Mouse (Mus musculus): ENCODE data around the gene Crx. TPM values are rescaled to one million over a fixed set of nuclear protein-coding genes. Genes with fewer than 3 reads are reported as not detected.
"Not testable (repeated sequence)": the region's sequence is repeated elsewhere in the genome, so short reads cannot be mapped to it uniquely, and the experiment has no call there.

The Crx gene
- polyA plus RNA-seq, 1 experiment from 2014 or later: not detected

DNA sequence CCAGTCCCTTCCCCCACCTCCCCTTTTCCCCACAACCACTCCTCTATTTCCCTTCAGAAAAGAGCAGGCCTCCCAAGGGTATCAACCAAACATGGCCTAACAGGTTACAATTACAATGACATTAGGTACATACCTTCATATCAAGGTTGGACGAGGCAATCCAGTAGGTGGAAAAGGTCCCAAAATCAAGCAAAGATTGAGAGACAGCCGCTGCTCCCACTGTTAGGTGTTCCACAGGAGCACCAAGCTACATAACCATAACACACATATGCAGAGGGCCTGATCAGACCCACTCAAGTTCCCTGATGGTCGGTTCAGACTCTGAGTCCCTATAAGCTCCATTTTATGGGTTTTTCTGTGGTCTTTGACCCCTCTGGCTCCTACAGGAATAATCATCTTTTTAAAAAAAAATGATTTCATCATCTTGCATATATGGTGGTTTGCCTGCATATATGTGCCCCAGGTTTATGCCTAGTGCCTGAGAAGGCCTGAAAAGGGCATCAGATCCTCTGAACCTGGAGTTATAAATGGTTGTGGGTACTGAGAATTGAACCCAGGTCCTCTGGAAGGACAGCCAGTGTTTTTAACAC lies 36.5 kb upstream of the Crx start:
- Histone ChIP-seq H3K4me2 (ENCODE audit: low read length) (no peak overlapping the region), H3K9me3 (ENCODE audit: control insufficient read depth, low read length) (no peaks in the 10 kb centered on the region), H3K36me3 (ENCODE audit: control insufficient read depth, insufficient read depth, low read length) (peaks cover 45% of the 10 kb centered on the region), H3K4me1 (ENCODE audit: control insufficient read depth in 2 of 2, insufficient read depth in 2 of 2, low read length in 2 of 2) (peaks cover 10 to 18% of the 10 kb centered on the region in 2 experiments), H3K27ac (replicated peaks in 1 of 2; ENCODE audit: control insufficient read depth in 1 of 2, insufficient read depth in 1 of 2, low read depth in 2 of 2, low read length in 2 of 2) (no peak overlapping the region), H3K9ac (ENCODE audit: low read length) (no peak overlapping the region), H3K4me3 (ENCODE audit: control insufficient read depth in 1 of 2, insufficient read depth in 1 of 2, low read depth in 1 of 2, low read length in 2 of 2) (no peak overlapping the region), H3K27me3 (ENCODE audit: control insufficient read depth, insufficient read depth, low read length) (no peaks in the 10 kb centered on the region)
- ATAC-seq (ENCODE audit: insufficient number of reproducible peaks, insufficient read depth, low FRiP score, low read depth): no peak
- 79% methylated on average over 3 of the region's 3 CpGs for WGBS

DNA sequence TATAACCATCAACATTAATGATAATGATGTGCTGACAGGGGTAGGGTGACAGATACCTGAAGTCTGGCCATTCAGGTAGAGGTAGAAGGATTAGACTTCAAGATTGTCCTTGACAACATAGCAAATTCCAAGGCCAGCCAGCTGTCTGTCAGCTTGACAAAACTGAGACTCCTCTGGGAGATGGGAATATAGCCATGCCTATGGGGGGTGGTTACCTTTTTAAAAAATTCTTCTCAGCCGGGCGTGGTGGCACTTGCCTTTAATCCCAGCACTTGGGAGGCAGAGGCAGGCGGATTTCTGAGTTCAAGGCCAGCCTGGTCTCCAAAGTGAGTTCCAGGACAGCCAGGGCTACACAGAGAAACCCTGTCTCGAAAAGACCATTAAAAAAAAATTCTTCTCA lies 35.9 kb upstream of the Crx start:
- not testable (repeated sequence) for H3K9ac ChIP-seq (ENCODE audit: low read length); H3K4me3 ChIP-seq (ENCODE audit: control insufficient read depth in 1 of 2, insufficient read depth in 1 of 2, low read depth in 1 of 2, low read length in 2 of 2); H3K27ac ChIP-seq (replicated peaks in 1 of 2; ENCODE audit: control insufficient read depth in 1 of 2, insufficient read depth in 1 of 2, low read depth in 2 of 2, low read length in 2 of 2); H3K4me2 ChIP-seq (ENCODE audit: low read length); H3K27me3 ChIP-seq (ENCODE audit: control insufficient read depth, insufficient read depth, low read length); ATAC-seq (ENCODE audit: insufficient number of reproducible peaks, insufficient read depth, low FRiP score, low read depth); H3K9me3 ChIP-seq (ENCODE audit: control insufficient read depth, low read length)
- Histone ChIP-seq H3K36me3 (ENCODE audit: control insufficient read depth, insufficient read depth, low read length) (peaks cover 45% of the 10 kb centered on the region), H3K4me1 (ENCODE audit: control insufficient read depth in 2 of 2, insufficient read depth in 2 of 2, low read length in 2 of 2) (peaks cover 5 to 13% of the 10 kb centered on the region in 2 experiments)
- 94% methylated on average over 4 of the region's 4 CpGs for WGBS

DNA sequence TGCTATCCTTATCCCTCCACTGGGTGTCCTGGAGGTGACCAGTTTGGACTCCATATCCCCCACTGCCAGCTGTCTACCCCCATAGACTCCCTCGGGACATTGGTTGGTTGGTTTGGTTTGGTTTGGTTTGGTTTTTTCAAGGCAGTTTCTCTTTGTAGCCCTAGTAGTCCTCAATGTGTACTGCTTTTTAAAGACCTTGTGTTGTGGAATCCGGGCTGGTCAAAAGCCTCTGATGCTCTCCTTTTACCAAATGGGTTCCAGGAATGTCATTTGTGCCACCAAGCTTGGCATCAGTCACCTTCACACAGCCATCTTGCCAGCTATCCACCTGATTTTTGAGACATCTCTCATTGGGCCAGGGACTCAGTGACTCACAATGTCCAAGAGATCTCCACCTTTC lies 35.0 kb upstream of the Crx start:
- 87% methylated on average over 2 of the region's 2 CpGs for WGBS
- H3K9me3 ChIP-seq (ENCODE audit: control insufficient read depth, low read length): no peaks in the 10 kb centered on the region
- H3K4me1 ChIP-seq (ENCODE audit: control insufficient read depth in 2 of 2, insufficient read depth in 2 of 2, low read length in 2 of 2): peaks cover 0 to 4% of the 10 kb centered on the region in 2 experiments; a peak in 2 of 4 replicates
- no peak overlapping the region for H3K9ac ChIP-seq (ENCODE audit: low read length)
- no peak overlapping the region for H3K4me3 ChIP-seq (ENCODE audit: control insufficient read depth in 1 of 2, insufficient read depth in 1 of 2, low read depth in 1 of 2, low read length in 2 of 2)
- ATAC-seq (ENCODE audit: insufficient number of reproducible peaks, insufficient read depth, low FRiP score, low read depth): no peak
- no peak overlapping the region for H3K27ac ChIP-seq (replicated peaks in 1 of 2; ENCODE audit: control insufficient read depth in 1 of 2, insufficient read depth in 1 of 2, low read depth in 2 of 2, low read length in 2 of 2)
- H3K4me2 ChIP-seq (ENCODE audit: low read length): no peak overlapping the region
- H3K36me3 ChIP-seq (ENCODE audit: control insufficient read depth, insufficient read depth, low read length): peaks cover 36% of the 10 kb centered on the region
- H3K27me3 ChIP-seq (ENCODE audit: control insufficient read depth, insufficient read depth, low read length): no peaks in the 10 kb centered on the region

DNA sequence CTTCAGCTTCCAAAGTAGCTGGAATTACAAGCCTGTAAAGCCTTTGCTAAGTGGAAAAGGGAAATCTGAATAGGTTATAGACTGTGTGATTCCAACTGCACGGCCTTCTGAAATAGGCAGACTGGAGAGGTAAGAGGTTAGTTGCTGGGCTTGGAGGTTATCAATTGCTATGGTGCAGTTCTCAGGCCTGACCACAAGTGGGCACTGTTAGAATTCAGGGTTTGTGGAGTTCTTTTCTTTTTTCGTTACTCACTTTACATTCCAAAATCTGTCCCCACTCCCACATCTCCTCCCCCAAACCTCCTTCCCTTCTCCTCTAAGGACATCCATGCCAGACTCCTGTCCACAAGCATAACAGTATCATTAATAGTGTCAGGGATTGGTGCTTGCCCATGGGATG lies 34.5 kb upstream of the Crx start:
- no peak overlapping the region for H3K27ac ChIP-seq (replicated peaks in 1 of 2; ENCODE audit: control insufficient read depth in 1 of 2, insufficient read depth in 1 of 2, low read depth in 2 of 2, low read length in 2 of 2)
- WGBS: 31% methylated on average over 2 of the region's 2 CpGs

DNA sequence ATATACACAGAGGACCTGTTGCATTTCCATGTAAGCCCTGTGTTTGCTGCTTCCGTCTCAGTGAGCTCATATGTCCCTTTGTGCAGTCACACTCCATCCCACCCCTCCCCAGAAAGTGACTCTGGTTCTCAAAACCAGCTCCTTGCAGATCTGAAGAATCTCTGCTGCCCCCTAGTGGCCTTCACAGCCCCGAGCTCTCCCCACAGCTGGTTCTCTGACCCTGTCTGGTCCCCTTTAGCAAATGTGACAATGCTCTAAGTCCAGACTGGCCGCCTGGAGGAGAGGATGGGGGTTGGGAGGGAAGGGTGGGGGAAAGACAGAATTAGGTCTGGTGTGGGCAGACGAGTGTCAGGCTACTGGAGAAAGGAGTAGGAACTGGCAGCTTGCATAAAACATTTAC lies 32.4 kb upstream of the Crx start:
- 1% methylated on average over 4 of the region's 4 CpGs for WGBS
- H3K4me2 ChIP-seq (ENCODE audit: low read length): no peak overlapping the region

More for the DNA sequence above, 34.5 kb upstream of the Crx start:
- no peaks in the 10 kb centered on the region for H3K27me3 ChIP-seq (ENCODE audit: control insufficient read depth, insufficient read depth, low read length)
- no peaks in the 10 kb centered on the region for H3K9me3 ChIP-seq (ENCODE audit: control insufficient read depth, low read length)
- H3K36me3 ChIP-seq (ENCODE audit: control insufficient read depth, insufficient read depth, low read length): peaks cover 31% of the 10 kb centered on the region
- peaks cover 0 to 4% of the 10 kb centered on the region in 2 experiments; a peak in 1 of 4 replicates for H3K4me1 ChIP-seq (ENCODE audit: control insufficient read depth in 2 of 2, insufficient read depth in 2 of 2, low read length in 2 of 2)
- no peak overlapping the region for H3K9ac ChIP-seq (ENCODE audit: low read length)
- ATAC-seq (ENCODE audit: insufficient number of reproducible peaks, insufficient read depth, low FRiP score, low read depth): no peak
- no peak overlapping the region for H3K4me2 ChIP-seq (ENCODE audit: low read length)
- H3K4me3 ChIP-seq (ENCODE audit: control insufficient read depth in 1 of 2, insufficient read depth in 1 of 2, low read depth in 1 of 2, low read length in 2 of 2): no peak overlapping the region

DNA sequence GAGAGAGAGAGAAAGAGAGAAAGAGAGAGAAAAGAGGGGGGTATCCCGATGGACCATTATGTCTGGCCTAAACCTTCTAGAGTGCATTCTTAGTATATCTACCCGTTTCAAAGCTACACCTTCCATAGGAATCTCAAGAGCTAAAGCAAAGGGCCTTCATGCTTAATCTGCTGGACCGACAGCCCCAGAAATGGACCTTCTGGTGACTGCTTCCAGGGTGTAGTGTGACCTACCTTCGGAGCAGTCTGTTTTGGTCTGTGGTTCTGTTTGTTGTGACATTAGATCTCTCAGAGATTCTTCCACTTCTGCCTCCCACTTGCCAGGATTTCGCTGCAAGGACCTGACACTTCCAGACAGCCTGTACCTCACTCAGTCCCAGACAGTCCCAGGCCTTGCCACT lies 30.8 kb upstream of the Crx start:
- peaks cover 0 to 4% of the 10 kb centered on the region in 2 experiments; a peak in 1 of 4 replicates for H3K4me1 ChIP-seq (ENCODE audit: control insufficient read depth in 2 of 2, insufficient read depth in 2 of 2, low read length in 2 of 2)
- H3K27me3 ChIP-seq (ENCODE audit: control insufficient read depth, insufficient read depth, low read length): no peaks in the 10 kb centered on the region
- H3K9ac ChIP-seq (ENCODE audit: low read length): no peak overlapping the region
- no peak for ATAC-seq (ENCODE audit: insufficient number of reproducible peaks, insufficient read depth, low FRiP score, low read depth)
- H3K36me3 ChIP-seq (ENCODE audit: control insufficient read depth, insufficient read depth, low read length): no peaks in the 10 kb centered on the region
- H3K4me2 ChIP-seq (ENCODE audit: low read length): no peak overlapping the region
- H3K27ac ChIP-seq (replicated peaks in 1 of 2; ENCODE audit: control insufficient read depth in 1 of 2, insufficient read depth in 1 of 2, low read depth in 2 of 2, low read length in 2 of 2): no peak overlapping the region
- no peak overlapping the region for H3K4me3 ChIP-seq (ENCODE audit: control insufficient read depth in 1 of 2, insufficient read depth in 1 of 2, low read depth in 1 of 2, low read length in 2 of 2)
- WGBS: 67% methylated on average over 5 of the region's 5 CpGs
- H3K9me3 ChIP-seq (ENCODE audit: control insufficient read depth, low read length): no peaks in the 10 kb centered on the region

More for the DNA sequence above, 32.4 kb upstream of the Crx start:
- Histone ChIP-seq H3K4me3 (ENCODE audit: control insufficient read depth in 1 of 2, insufficient read depth in 1 of 2, low read depth in 1 of 2, low read length in 2 of 2) (no peak overlapping the region), H3K4me1 (ENCODE audit: control insufficient read depth in 2 of 2, insufficient read depth in 2 of 2, low read length in 2 of 2) (peaks cover 0 to 4% of the 10 kb centered on the region in 2 experiments; a peak in 1 of 4 replicates), H3K27ac (replicated peaks in 1 of 2; ENCODE audit: control insufficient read depth in 1 of 2, insufficient read depth in 1 of 2, low read depth in 2 of 2, low read length in 2 of 2) (no peak overlapping the region), H3K27me3 (ENCODE audit: control insufficient read depth, insufficient read depth, low read length) (no peaks in the 10 kb centered on the region), H3K9me3 (ENCODE audit: control insufficient read depth, low read length) (no peaks in the 10 kb centered on the region), H3K36me3 (ENCODE audit: control insufficient read depth, insufficient read depth, low read length) (peaks cover 12% of the 10 kb centered on the region), H3K9ac (ENCODE audit: low read length) (no peak overlapping the region)
- peak; percentile 26; the same call in 1 of the 2 replicates for ATAC-seq (ENCODE audit: insufficient number of reproducible peaks, insufficient read depth, low FRiP score, low read depth)

DNA sequence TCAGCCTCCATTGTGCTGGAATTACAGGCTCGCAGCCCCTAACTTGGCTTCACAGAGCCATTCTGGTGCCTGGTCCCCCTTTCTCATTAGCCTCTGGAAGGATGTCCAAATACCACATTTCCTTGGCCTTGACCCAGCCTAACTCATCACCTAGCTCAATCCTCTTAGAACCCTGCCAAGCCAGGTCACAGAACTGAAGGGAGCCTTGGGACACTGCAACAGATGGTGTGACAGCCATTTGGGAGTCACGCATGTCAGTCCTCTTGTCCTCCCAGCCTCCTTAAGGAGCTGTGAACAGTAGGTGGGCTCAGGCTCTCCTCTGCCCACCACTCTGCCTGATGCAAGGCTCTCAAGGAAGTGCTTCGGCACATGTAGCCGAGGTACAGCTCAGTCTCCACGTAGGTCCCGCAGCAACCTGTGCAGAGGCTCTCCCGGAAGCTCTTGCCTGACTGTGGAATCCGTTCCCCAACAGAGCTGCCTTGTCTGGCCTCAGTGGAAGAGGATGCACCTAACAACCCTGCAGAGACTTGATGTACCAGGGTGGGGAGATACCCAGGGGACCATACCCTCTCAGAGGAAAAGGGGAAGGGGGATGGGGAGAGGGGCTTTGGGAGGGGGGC lies 28.3 kb upstream of the Crx start:
- H3K4me3 ChIP-seq (ENCODE audit: control insufficient read depth in 1 of 2, insufficient read depth in 1 of 2, low read depth in 1 of 2, low read length in 2 of 2): no peak overlapping the region
- no peak overlapping the region for H3K9ac ChIP-seq (ENCODE audit: low read length)
- peaks cover 0 to 4% of the 10 kb centered on the region in 2 experiments; a peak in 1 of 4 replicates for H3K4me1 ChIP-seq (ENCODE audit: control insufficient read depth in 2 of 2, insufficient read depth in 2 of 2, low read length in 2 of 2)
- no peaks in the 10 kb centered on the region for H3K36me3 ChIP-seq (ENCODE audit: control insufficient read depth, insufficient read depth, low read length)
- no peaks in the 10 kb centered on the region for H3K27me3 ChIP-seq (ENCODE audit: control insufficient read depth, insufficient read depth, low read length)
- no peak overlapping the region for H3K4me2 ChIP-seq (ENCODE audit: low read length)
- ATAC-seq (ENCODE audit: insufficient number of reproducible peaks, insufficient read depth, low FRiP score, low read depth): no peak
- 54% methylated on average over 8 of the region's 8 CpGs for WGBS
- H3K27ac ChIP-seq (replicated peaks in 1 of 2; ENCODE audit: control insufficient read depth in 1 of 2, insufficient read depth in 1 of 2, low read depth in 2 of 2, low read length in 2 of 2): no peak overlapping the region
- no peaks in the 10 kb centered on the region for H3K9me3 ChIP-seq (ENCODE audit: control insufficient read depth, low read length)
